Mouse (Mus musculus) cortical plate, adult 2 months (tissue): ENCODE measurements around the gene Nectin2. TPM values are rescaled to one million over a fixed set of nuclear protein-coding genes. Genes with fewer than 3 reads are reported as not detected.

Source experiments
- H3K27ac ChIP-seq: fragments of 200-500 bp; 2 replicates; pipeline ENCODE4 v1.5.1; 2012; ENCODE audit warnings: low read length, control low read depth, inconsistent platforms; ENCODE audit not compliant: insufficient read depth
- H3K4me1 ChIP-seq: fragments of 200-500 bp; 2 replicates; pipeline ENCODE4 v1.6.1; 2011; ENCODE audit warnings: low read length; ENCODE audit not compliant: control insufficient read depth, insufficient read depth
- H3K4me3 ChIP-seq: fragments of 200-500 bp; 2 replicates; pipeline ENCODE4 v1.5.1; 2011; ENCODE audit warnings: mild to moderate bottlenecking, low read length, control low read depth; ENCODE audit not compliant: insufficient read depth
- CTCF ChIP-seq: fragments of 200-500 bp; IDR thresholded peaks from 2 replicates; pipeline ENCODE4 v1.5.1; 2011; ENCODE audit warnings: mild to moderate bottlenecking, control low read depth, low read length; ENCODE audit not compliant: insufficient read depth; ENCODE audit errors: extremely low read depth
- POLR2A ChIP-seq: fragments of 200-500 bp; IDR thresholded peaks from 2 replicates; pipeline ENCODE4 v1.6.1; 2011; ENCODE audit warnings: mild to moderate bottlenecking, low read length, control low read depth; ENCODE audit not compliant: insufficient read depth; ENCODE audit errors: extremely low read depth
- polyA plus RNA-seq: library from polyadenylated mRNA; depleted of rRNA; stranded (reverse); fragments of >200 nt; gene quantifications from 2 replicates; pipeline ENCODE4 v1.2.3, GENCODE M21; 2012

Gene Nectin2
- polyA plus RNA-seq, 1 experiment, result 6.9 TPM

- no peaks in the 10 kb centered on the region for H3K4me1 ChIP-seq
- no peak overlapping the region for H3K4me3 ChIP-seq
- H3K27ac ChIP-seq, result no peak overlapping the region
- TF ChIP-seq POLR2A, result no peak
- TF ChIP-seq CTCF, result no peak
These were observed 27.5 kb downstream of the Nectin2 start for GRCm38 (mm10) chr7:19722754-19723195.

- no peaks in the 10 kb centered on the region for H3K4me1 ChIP-seq
- no peak overlapping the region for H3K27ac ChIP-seq
- TF ChIP-seq CTCF (no peak), POLR2A (no peak)
- H3K4me3 ChIP-seq, result no peak overlapping the region
These were observed 31.1 kb downstream of the Nectin2 start for GRCm38 (mm10) chr7:19719200-19719599.

- no peak for TF ChIP-seq CTCF
- TF ChIP-seq POLR2A, result no peak
- H3K4me1 ChIP-seq, result no peaks in the 10 kb centered on the region
These were observed 31.9 kb downstream of the Nectin2 start for GRCm38 (mm10) chr7:19718297-19718952.

GRCm38 (mm10) chr7:19717346-19717745, 32.9 kb downstream of the Nectin2 start:
- no peak for TF ChIP-seq POLR2A
- no peak for TF ChIP-seq CTCF
- H3K27ac ChIP-seq, result no peak overlapping the region
- no peaks in the 10 kb centered on the region for H3K4me1 ChIP-seq
- no peak overlapping the region for H3K4me3 ChIP-seq

More at GRCm38 (mm10) chr7:19718297-19718952, 31.9 kb downstream of the Nectin2 start:
- Histone ChIP-seq H3K27ac (no peak overlapping the region), H3K4me3 (no peak overlapping the region)

- Histone ChIP-seq H3K4me1 (no peaks in the 10 kb centered on the region), H3K27ac (no peak overlapping the region), H3K4me3 (no peak overlapping the region)
- TF ChIP-seq CTCF, result no peak
- TF ChIP-seq POLR2A, result no peak
These were observed 33.5 kb downstream of the Nectin2 start for GRCm38 (mm10) chr7:19716822-19717221.

GRCm38 (mm10) chr7:19716055-19716682, 34.1 kb downstream of the Nectin2 start:
- TF ChIP-seq POLR2A, result peak; percentile 37; the same call in 1 of the 2 replicates
- TF ChIP-seq CTCF, result no peak
- no peaks in the 10 kb centered on the region for H3K4me1 ChIP-seq
- H3K4me3 ChIP-seq, result peak overlapping the region; percentile 25

GRCm38 (mm10) chr7:19715239-19716054, 34.8 kb downstream of the Nectin2 start, which contains the start of gene Tomm40:
TSS of gene Tomm40 (minus strand) at chr7:19715438.
- H3K4me3 ChIP-seq, result peak within 1 kb of the TSS; percentile 44
- H3K4me1 ChIP-seq, result no peaks in the 10 kb centered on the region
- TF ChIP-seq CTCF (no peak), POLR2A (peak; percentile 39; the same call in 1 of the 2 replicates)
- H3K27ac ChIP-seq, result peak within 1 kb of the TSS; percentile 18

More at GRCm38 (mm10) chr7:19716055-19716682, 34.1 kb downstream of the Nectin2 start:
- H3K27ac ChIP-seq, result peak overlapping the region; percentile 18

- no peak for TF ChIP-seq CTCF
- no peak for TF ChIP-seq POLR2A
- Histone ChIP-seq H3K27ac (no peak overlapping the region), H3K4me1 (no peaks in the 10 kb centered on the region), H3K4me3 (peak overlapping the region; percentile 44)
These were observed 35.4 kb downstream of the Nectin2 start for GRCm38 (mm10) chr7:19714836-19715235.

- H3K4me3 ChIP-seq, result no peak overlapping the region
- no peak for TF ChIP-seq POLR2A
- no peak for TF ChIP-seq CTCF
- no peak overlapping the region for H3K27ac ChIP-seq
- H3K4me1 ChIP-seq, result no peaks in the 10 kb centered on the region
These were observed 36.7 kb downstream of the Nectin2 start for GRCm38 (mm10) chr7:19713598-19713997.
